Mouse (Mus musculus) limb, embryonic 15.5 days (tissue): Measurements from ENCODE around the gene Dennd1a. TPM values are rescaled to one million over a fixed set of nuclear protein-coding genes. Genes with fewer than 3 reads are reported as not detected.

Source experiments
- ATAC-seq: fragments of 200-750 bp; cut with Nextera tagmentation; 2 replicates; pipeline ENCODE4 v1.8.0; 2017; ENCODE audit warnings: low read depth, moderate TSS enrichment; ENCODE audit not compliant: insufficient number of reproducible peaks, low FRiP score, low TSS enrichment
- H3K27ac ChIP-seq: fragments of 300-500 bp; sonication (generic); 2 replicates; pipeline ENCODE4 v1.5.1; 2015; ENCODE audit warnings: moderate library complexity, mild to moderate bottlenecking, inconsistent platforms
- H3K27me3 ChIP-seq: fragments of 300-500 bp; sonication (generic); 2 replicates; pipeline ENCODE4 v1.6.1; 2015; ENCODE audit warnings: inconsistent platforms
- H3K36me3 ChIP-seq: fragments of 300-500 bp; sonication (generic); 2 replicates; pipeline ENCODE4 v1.6.1; 2015; ENCODE audit warnings: inconsistent platforms
- H3K4me1 ChIP-seq: fragments of 300-500 bp; sonication (generic); 2 replicates; pipeline ENCODE4 v1.6.1; 2015; ENCODE audit warnings: inconsistent platforms
- H3K4me2 ChIP-seq: fragments of 300-500 bp; sonication (generic); 2 replicates; pipeline ENCODE4 v1.6.1; 2015; ENCODE audit warnings: mild to moderate bottlenecking, inconsistent platforms
- H3K4me3 ChIP-seq: fragments of 300-500 bp; sonication (generic); 2 replicates; pipeline ENCODE4 v1.5.1; 2015; ENCODE audit warnings: mild to moderate bottlenecking, inconsistent platforms
- H3K9ac ChIP-seq: fragments of 300-500 bp; sonication (generic); 2 replicates; pipeline ENCODE4 v1.6.1; 2015; ENCODE audit warnings: inconsistent platforms
- H3K9me3 ChIP-seq: fragments of 300-500 bp; sonication (generic); 2 replicates; pipeline ENCODE4 v1.6.1; 2016; ENCODE audit warnings: inconsistent platforms
- WGBS: fragments of 180-500 bp; shearing (Covaris S2); methylation state at CpG from one replicate; pipeline ENCODE4 v1.1.7; 2015; 5-methylcytosine and 5-hydroxymethylcytosine counted together
- polyA plus RNA-seq: library from polyadenylated mRNA; unstranded; fragments of >200 nt; fragmentation: Nextera tagmentation; extraction: Ambion mirVana; gene quantifications from 2 replicates; pipeline ENCODE4 v1.2.1, GENCODE M21; 2015

The Dennd1a gene
- polyA plus RNA-seq, 1 experiment from 2014 or later: 13.0 TPM

- Histone ChIP-seq H3K4me1 (peaks cover 8% of the 10 kb centered on the region; the same call in 1 of the 2 replicates), H3K27me3 (no peaks in the 10 kb centered on the region), H3K9ac (no peak overlapping the region), H3K4me2 (no peak overlapping the region), H3K4me3 (no peak overlapping the region), H3K9me3 (no peaks in the 10 kb centered on the region), H3K36me3 (no peaks in the 10 kb centered on the region), H3K27ac (no peak overlapping the region)
- ATAC-seq: no peak
- WGBS: 79% methylated on average over 1 of the region's 1 CpGs
Measured at GRCm38 (mm10) chr2:38291526-38291925, 4.3 kb upstream of the Dennd1a start.

GRCm38 (mm10) chr2:38288226-38288625 is 1.0 kb upstream of the Dennd1a start:
- 37% methylated on average over 2 of the region's 2 CpGs for WGBS
- Histone ChIP-seq H3K27me3 (no peaks in the 10 kb centered on the region), H3K36me3 (no peaks in the 10 kb centered on the region), H3K4me3 (no peak overlapping the region), H3K27ac (no peak overlapping the region), H3K9me3 (no peaks in the 10 kb centered on the region), H3K4me1 (peaks cover 16% of the 10 kb centered on the region; the same call in 1 of the 2 replicates), H3K9ac (no peak overlapping the region), H3K4me2 (no peak overlapping the region)
- no peak for ATAC-seq

GRCm38 (mm10) chr2:38286433-38286732 is 807 bp downstream of the Dennd1a start:
- ATAC-seq: no peak

DNA sequence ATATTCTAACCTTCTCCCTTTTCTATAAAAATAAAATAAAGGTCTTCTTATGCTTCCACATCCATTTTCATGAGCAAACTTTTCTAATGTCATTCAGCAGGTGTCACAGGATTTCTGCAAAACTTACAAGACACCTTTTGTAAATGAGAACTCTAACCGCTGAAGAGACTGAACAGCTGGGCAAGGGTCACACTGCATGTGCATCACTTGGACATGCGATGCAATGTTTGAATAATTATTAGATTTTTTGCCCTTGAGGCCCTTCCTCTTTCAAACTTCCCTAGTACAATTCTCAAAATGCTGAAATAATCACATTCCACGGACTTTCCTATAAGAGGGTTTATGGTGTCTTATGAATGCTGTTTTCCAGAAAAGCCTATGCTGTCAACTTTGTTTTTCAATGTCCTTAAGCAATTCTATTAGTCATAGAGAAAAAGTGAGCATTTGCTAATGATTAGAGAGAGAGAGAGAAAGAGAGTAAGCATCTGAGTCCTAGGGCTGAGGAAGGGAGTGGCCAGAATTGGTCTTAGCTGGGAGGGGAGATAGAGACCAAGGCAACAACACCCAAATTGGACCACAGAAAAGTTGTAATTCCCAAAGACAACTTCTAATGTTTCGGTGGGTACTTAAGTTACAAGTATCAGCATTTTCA is 1.3 kb downstream of the Dennd1a start:
- Histone ChIP-seq H3K9ac (peak overlapping the region; percentile 82; the same call in 1 of the 2 replicates), H3K27ac (0 out of 2 replicates have a peak overlapping the region, but pooled peaks have one; percentile 89), H3K4me3 (peak overlapping the region; percentile 89), H3K4me1 (peaks cover 16% of the 10 kb centered on the region; the same call in 1 of the 2 replicates), H3K27me3 (no peaks in the 10 kb centered on the region), H3K36me3 (no peaks in the 10 kb centered on the region), H3K4me2 (peak overlapping the region; percentile 77), H3K9me3 (no peaks in the 10 kb centered on the region)
- 49% methylated on average over 4 of the region's 4 CpGs for WGBS
- no peak for ATAC-seq

More at GRCm38 (mm10) chr2:38286433-38286732, 807 bp downstream of the Dennd1a start:
- Histone ChIP-seq H3K36me3 (no peaks in the 10 kb centered on the region), H3K4me2 (peak overlapping the region; percentile 77), H3K4me3 (peak overlapping the region; percentile 89), H3K27me3 (no peaks in the 10 kb centered on the region), H3K27ac (peak overlapping the region; percentile 89), H3K4me1 (peaks cover 16% of the 10 kb centered on the region; the same call in 1 of the 2 replicates), H3K9ac (peak overlapping the region; percentile 82), H3K9me3 (no peaks in the 10 kb centered on the region)
- 7% methylated on average over 4 of the region's 4 CpGs for WGBS

DNA sequence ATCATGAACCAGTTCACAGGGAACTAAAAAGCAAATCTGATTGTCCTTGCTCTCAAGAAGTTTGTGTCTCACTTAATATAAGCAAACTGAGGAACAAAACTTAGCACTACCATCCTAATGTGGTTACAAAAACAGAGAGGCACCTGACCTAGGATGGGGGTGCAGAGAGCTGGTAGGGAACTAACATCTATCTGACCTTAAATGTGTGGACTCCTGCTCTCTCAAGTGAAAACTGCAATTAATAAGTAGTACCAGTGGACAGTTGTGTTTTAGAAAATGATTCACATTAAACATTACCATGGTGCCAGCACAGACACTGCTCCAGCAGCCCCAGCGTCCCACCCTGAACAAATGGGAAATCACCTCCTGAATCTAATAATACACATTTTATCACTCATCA is 3.2 kb downstream of the Dennd1a start:
- H3K4me3 ChIP-seq: no peak overlapping the region
- H3K27ac ChIP-seq: no peak overlapping the region
- H3K27me3 ChIP-seq: no peaks in the 10 kb centered on the region
- H3K4me2 ChIP-seq: no peak overlapping the region
- no peaks in the 10 kb centered on the region for H3K9me3 ChIP-seq
- H3K9ac ChIP-seq: no peak overlapping the region
- 79% methylated on average over 1 of the region's 1 CpGs for WGBS
- H3K36me3 ChIP-seq: no peaks in the 10 kb centered on the region
- no peak for ATAC-seq
- peaks cover 16% of the 10 kb centered on the region; the same call in 1 of the 2 replicates for H3K4me1 ChIP-seq

DNA sequence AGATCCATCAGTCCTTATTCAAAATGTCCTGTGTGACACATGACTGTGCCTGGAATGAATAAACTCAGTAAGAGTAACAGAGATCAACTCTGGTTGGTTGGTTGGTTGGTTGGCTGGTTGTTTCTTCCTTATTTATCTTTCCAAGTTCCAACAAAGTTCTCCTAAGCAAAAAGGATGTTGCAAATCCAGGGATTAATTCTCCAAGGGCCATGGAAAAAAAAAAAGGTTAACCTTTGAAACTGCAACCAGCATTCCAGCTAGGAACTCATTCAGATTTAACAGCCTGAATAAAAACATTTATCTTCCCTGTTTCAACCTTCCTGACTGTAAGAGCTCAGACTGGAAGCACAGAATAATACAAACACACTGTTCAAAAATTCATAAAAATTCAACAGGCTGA is 6.8 kb downstream of the Dennd1a start:
- H3K4me3 ChIP-seq: no peak overlapping the region
- ATAC-seq: no peak

GRCm38 (mm10) chr2:38274973-38275372 is 12.2 kb downstream of the Dennd1a start:
- no peak overlapping the region for H3K4me2 ChIP-seq
- H3K4me1 ChIP-seq: no peaks in the 10 kb centered on the region

More for the DNA sequence above, 6.8 kb downstream of the Dennd1a start:
- Histone ChIP-seq H3K27ac (no peak overlapping the region), H3K4me1 (no peaks in the 10 kb centered on the region), H3K4me2 (no peak overlapping the region), H3K27me3 (no peaks in the 10 kb centered on the region), H3K9ac (no peak overlapping the region), H3K36me3 (no peaks in the 10 kb centered on the region), H3K9me3 (no peaks in the 10 kb centered on the region)

GRCm38 (mm10) chr2:38263653-38264052 is 23.5 kb downstream of the Dennd1a start:
- Histone ChIP-seq H3K27ac (no peak overlapping the region), H3K4me3 (no peak overlapping the region), H3K27me3 (no peaks in the 10 kb centered on the region), H3K36me3 (no peaks in the 10 kb centered on the region), H3K9ac (no peak overlapping the region), H3K4me2 (no peak overlapping the region), H3K9me3 (no peaks in the 10 kb centered on the region), H3K4me1 (no peaks in the 10 kb centered on the region)
- ATAC-seq: no peak
- 69% methylated on average over 2 of the region's 2 CpGs for WGBS

More at GRCm38 (mm10) chr2:38274973-38275372, 12.2 kb downstream of the Dennd1a start:
- Histone ChIP-seq H3K27ac (no peak overlapping the region), H3K9ac (no peak overlapping the region), H3K27me3 (no peaks in the 10 kb centered on the region), H3K9me3 (no peaks in the 10 kb centered on the region), H3K4me3 (no peak overlapping the region), H3K36me3 (no peaks in the 10 kb centered on the region)
- 58% methylated on average over 2 of the region's 2 CpGs for WGBS
- ATAC-seq: no peak

DNA sequence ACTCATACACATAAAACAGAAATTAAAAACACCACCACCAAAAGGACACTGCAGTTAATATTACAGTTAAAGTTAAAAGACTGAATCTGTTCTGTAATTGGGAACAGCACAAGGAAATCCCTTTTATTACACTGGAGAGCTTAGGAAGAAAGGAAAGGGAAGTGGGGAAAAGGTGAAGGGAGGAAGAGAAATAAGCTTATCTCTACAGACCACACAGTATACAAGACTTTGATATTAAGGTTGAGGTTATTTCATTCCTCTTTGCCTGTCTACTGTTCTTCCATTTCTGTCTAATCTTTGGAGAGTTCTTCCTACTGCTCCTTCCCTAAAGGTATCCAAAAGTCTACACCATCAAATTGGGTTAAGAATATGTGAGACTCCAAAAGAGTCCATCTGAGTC is 28.1 kb downstream of the Dennd1a start:
- no peak for ATAC-seq
- H3K4me1 ChIP-seq: no peaks in the 10 kb centered on the region
- no peak overlapping the region for H3K27ac ChIP-seq
- no peaks in the 10 kb centered on the region for H3K9me3 ChIP-seq
- no peak overlapping the region for H3K4me2 ChIP-seq
- no peaks in the 10 kb centered on the region for H3K36me3 ChIP-seq
- H3K27me3 ChIP-seq: no peaks in the 10 kb centered on the region
- no peak overlapping the region for H3K4me3 ChIP-seq
- H3K9ac ChIP-seq: no peak overlapping the region

DNA sequence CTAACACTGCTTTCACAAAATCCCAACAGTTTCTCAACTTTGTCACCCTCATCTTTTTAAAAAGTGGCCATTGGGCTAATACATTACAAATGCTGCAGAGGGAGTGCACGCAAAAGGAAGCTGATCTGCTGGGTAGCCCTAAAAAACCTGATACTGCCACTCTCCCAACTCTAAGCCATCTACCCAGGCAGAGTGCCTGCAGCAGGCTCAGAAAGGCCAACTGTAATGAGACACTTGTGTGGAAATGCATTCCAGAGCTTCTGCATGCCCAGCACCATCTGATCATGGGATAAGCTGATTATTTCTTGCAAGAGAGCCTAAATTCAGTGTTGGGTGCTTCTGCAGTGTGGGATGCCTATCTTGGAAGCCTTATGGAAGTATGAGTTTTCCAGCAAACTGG is 49.6 kb downstream of the Dennd1a start:
- 44% methylated on average over 1 of the region's 1 CpGs for WGBS
- H3K4me1 ChIP-seq: peaks cover 4% of the 10 kb centered on the region; the same call in 1 of the 2 replicates
- ATAC-seq: no peak
- no peaks in the 10 kb centered on the region for H3K36me3 ChIP-seq
- H3K9ac ChIP-seq: no peak overlapping the region
- H3K4me3 ChIP-seq: no peak overlapping the region
- no peak overlapping the region; the same call in 1 of the 2 replicates for H3K27ac ChIP-seq
- no peaks in the 10 kb centered on the region for H3K9me3 ChIP-seq
- H3K27me3 ChIP-seq: no peaks in the 10 kb centered on the region
- no peak overlapping the region for H3K4me2 ChIP-seq

DNA sequence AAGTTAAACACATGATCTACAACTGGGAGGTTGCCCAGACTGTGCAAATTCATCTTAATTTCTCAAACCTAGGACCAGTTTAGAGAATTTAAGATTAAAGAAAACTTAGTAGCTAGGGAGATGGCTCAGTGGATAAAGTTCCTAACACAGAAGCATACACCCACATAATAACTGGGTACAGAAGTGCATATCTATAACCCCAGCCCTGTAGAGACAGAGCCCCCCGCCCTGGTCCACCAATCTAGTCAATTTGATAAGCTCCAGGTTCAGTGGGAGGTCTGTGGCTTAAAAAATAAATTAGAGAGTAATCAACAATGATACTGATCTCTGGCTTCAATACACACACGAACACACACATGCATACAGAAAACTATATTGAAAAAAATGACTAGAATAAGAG is 51.6 kb downstream of the Dennd1a start:
- H3K4me3 ChIP-seq: no peak overlapping the region
- no peaks in the 10 kb centered on the region for H3K27me3 ChIP-seq
- peaks cover 4% of the 10 kb centered on the region; the same call in 1 of the 2 replicates for H3K4me1 ChIP-seq
- no peak overlapping the region for H3K9ac ChIP-seq
- H3K9me3 ChIP-seq: no peaks in the 10 kb centered on the region
- no peak for ATAC-seq
- WGBS: 92% methylated on average over 2 of the region's 2 CpGs
- H3K27ac ChIP-seq: no peak overlapping the region
- no peaks in the 10 kb centered on the region for H3K36me3 ChIP-seq
- H3K4me2 ChIP-seq: no peak overlapping the region

DNA sequence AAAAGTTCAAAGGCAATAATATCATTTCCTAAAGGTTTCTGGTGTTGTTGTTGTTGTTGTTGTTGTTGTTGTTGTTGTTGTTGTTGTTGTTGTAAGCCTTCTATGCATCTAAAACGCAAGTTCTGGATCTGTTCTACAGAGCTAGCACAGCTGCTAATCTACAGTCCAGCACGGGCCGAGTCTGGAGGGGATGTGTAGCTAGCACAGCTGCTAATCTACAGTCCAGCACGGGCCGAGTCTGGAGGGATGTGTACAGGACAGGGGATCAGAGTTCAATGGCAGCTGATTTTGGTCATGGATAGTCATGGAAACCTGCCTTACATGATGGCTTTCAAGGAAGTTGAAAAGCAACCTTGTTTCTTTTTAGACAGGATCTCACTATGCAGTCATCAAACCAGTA is 57.3 kb downstream of the Dennd1a start:
- H3K36me3 ChIP-seq: no peaks in the 10 kb centered on the region
- H3K27ac ChIP-seq: no peak overlapping the region
- no peaks in the 10 kb centered on the region for H3K4me1 ChIP-seq
- no peak overlapping the region for H3K4me3 ChIP-seq
- no peaks in the 10 kb centered on the region for H3K9me3 ChIP-seq
- H3K4me2 ChIP-seq: no peak overlapping the region
- ATAC-seq: no peak
- WGBS: 80% methylated on average over 5 of the region's 5 CpGs
- no peak overlapping the region for H3K9ac ChIP-seq
- no peaks in the 10 kb centered on the region for H3K27me3 ChIP-seq

- ATAC-seq: no peak
- 26% methylated on average over 2 of the region's 2 CpGs for WGBS
- H3K36me3 ChIP-seq: no peaks in the 10 kb centered on the region
Measured at GRCm38 (mm10) chr2:38223759-38224158, 63.4 kb downstream of the Dennd1a start.

More at GRCm38 (mm10) chr2:38223759-38224158, 63.4 kb downstream of the Dennd1a start:
- Histone ChIP-seq H3K9me3 (no peaks in the 10 kb centered on the region), H3K4me2 (no peak overlapping the region), H3K27ac (no peak overlapping the region), H3K4me3 (no peak overlapping the region), H3K27me3 (no peaks in the 10 kb centered on the region), H3K4me1 (no peaks in the 10 kb centered on the region), H3K9ac (no peak overlapping the region)
